Mouse (Mus musculus): Measurements from ENCODE around the gene Cckbr.

Cckbr gene

GRCm38 (mm10) chr7:105487104-105487876, 61.8 kb downstream of the Cckbr start:
- no peak for DNase-seq (ENCODE audit: low read depth, low spot score)

- DNase-seq (ENCODE audit: low read depth, low spot score) = no peak
Measured at GRCm38 (mm10) chr7:105497881-105498280, 72.3 kb downstream of the Cckbr start.

DNA sequence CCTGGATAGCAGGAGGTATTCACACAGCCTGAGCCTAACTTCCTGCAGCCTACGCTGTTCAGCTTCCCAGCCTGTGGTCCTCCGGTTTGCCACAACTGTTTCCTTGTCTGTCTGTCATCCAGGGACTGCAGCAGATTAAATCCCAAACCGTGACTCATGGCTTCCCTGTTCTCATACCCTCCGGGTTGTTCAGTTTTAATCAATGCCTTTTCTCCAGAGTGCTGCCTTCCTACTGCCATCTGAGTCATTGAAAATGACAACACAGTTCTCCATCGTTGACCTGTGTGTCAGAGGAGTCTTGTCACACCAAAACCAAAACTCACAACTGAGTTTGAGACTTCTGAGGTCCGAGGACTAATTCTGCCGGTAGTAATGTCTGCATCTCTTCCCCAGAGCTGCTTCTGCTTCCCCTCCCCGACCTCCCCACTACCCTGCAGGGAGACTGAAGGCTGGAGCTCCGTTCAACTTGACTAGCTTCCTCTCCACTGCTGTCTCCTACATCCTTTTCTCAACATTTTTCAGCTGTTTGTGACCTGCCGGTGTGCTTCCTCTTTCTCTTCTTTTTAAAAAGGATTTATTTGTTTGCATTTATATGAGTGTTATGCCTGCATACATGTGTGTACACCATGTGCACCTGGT, 73.4 kb downstream of the Cckbr start:
- no peak for DNase-seq (ENCODE audit: low read depth, low spot score)

DNA sequence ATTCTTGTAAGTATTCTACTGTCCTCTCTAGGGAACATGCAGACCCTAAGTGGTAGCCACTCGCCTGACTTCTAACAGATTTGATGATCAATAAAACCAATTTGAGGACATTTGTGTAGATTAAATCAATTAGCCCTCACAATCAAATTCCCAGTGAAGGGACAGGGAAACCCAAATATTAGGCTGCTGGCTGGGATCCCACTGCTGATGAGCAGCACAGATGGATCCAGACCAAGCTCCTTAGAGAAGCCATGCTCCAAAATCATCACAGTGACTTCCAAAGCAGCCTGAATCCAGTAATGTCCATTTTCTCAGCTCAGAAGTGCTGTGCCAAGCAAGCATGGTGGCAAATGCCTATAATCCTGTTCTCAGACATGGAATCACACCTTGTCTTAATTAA, 74.1 kb downstream of the Cckbr start:
- DNase-seq (ENCODE audit: low read depth, low spot score) = no peak

DNA sequence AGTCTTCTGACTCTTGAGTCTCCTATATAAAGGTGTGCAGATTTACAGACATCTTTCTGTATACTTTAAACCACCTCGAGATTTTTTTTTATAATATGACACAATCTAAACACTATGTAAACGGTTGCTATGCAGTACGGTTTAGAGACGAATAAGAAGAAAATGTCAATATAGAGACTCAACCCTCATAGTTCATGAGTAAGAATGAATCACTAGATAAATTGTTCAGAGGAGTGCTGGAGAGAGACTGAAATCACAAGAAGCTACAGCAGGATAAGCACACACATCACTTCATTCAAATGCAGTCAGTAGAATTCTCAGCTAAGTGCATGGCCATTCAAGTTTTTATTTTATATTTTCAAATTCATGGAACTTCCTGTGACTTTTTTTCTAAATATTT, 76.5 kb downstream of the Cckbr start:
- DNase-seq (ENCODE audit: low read depth, low spot score) = no peak

- DNase-seq (ENCODE audit: low read depth, low spot score) = no peak
Measured at GRCm38 (mm10) chr7:105507257-105507656, 81.7 kb downstream of the Cckbr start.

DNA sequence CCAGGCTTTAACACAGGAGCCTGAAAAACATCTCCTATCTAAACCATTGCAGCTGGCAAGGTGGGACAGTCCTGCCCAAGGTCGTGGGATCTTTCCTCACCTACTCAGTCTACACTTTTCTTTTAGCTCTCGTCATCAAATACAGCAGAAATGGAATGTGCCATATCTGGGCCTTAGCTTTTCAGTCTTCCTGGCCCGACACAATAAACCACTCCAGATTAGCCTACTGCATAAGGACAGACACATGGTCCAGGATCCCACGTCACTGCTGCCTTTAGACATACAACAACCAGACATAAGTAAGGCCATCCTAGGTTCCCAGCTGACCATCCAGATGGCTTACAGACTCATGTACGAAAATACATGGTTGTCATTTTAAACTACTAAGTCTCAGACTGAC, 84.6 kb downstream of the Cckbr start:
- DNase-seq (ENCODE audit: low read depth, low spot score) = no peak

DNA sequence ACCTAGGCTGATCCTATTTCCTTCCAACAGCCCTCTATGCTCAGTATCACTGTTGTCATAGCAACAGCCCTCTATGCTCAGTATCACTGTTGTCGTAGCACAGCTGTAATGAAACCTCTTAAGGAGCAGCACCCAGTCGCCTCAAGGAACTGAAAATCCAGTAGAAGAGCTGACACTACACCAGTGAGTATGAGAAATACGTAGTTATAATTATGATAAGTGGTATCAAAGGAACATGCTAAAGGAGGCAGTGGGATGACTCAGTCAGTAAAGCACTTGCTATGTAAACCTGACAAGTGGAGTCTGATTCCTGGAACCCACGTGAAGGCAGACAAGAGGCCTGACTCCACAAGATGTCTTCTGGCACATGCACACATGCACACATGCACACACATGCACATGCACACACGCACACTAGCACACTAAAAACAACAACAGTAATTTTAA, 88.3 kb downstream of the Cckbr start:
- DNase-seq (ENCODE audit: low read depth, low spot score) = no peak

GRCm38 (mm10) chr7:105514561-105514960, 89.0 kb downstream of the Cckbr start:
- peak; percentile 11 for DNase-seq (ENCODE audit: low read depth, low spot score)

- DNase-seq (ENCODE audit: low read depth, low spot score) = peak; percentile 73
Measured at GRCm38 (mm10) chr7:105515178-105515577, 89.6 kb downstream of the Cckbr start.

DNA sequence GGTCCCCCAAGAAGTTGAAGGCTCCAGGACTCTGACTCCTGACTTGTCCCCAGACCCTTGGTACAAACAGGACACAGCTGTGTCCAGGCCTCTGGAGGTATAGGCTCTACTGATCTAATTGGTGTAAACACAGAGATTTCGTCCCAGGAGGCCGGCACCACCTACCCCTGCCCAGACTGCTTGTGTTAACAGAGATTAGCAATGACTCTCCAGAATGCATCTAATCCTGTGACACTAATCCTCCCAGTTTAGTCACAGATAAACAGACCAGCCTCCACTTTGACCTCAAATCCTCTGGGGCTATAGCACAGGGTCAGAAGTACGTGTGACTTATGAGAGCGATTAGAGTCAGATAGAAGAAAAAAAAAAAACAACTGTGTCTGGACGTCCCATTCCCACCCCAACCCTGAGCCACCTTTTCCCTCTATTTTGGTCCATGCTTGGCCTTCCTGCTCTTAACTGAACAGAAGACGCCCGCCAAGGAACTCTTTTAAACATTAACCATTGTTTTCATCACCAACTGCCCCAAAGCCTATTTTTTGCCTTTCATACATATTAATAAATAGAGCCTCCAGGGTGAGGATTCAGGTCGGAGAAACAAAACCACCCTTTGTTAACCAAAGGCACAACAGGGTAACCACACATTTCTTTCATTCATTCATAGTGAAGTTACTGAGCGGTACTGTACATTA, 91.3 kb downstream of the Cckbr start:
- no peak for DNase-seq (ENCODE audit: low read depth, low spot score)

GRCm38 (mm10) chr7:105519336-105519735, 93.8 kb downstream of the Cckbr start:
- no peak for DNase-seq (ENCODE audit: low read depth, low spot score)

- no peak for DNase-seq (ENCODE audit: low read depth, low spot score)
Measured at GRCm38 (mm10) chr7:105519771-105520170, 94.2 kb downstream of the Cckbr start.

GRCm38 (mm10) chr7:105520201-105520600, 94.7 kb downstream of the Cckbr start:
- DNase-seq (ENCODE audit: low read depth, low spot score) = no peak
